Mouse (Mus musculus): ENCODE results near the gene Slc22a17.

Slc22a17 gene

DNA sequence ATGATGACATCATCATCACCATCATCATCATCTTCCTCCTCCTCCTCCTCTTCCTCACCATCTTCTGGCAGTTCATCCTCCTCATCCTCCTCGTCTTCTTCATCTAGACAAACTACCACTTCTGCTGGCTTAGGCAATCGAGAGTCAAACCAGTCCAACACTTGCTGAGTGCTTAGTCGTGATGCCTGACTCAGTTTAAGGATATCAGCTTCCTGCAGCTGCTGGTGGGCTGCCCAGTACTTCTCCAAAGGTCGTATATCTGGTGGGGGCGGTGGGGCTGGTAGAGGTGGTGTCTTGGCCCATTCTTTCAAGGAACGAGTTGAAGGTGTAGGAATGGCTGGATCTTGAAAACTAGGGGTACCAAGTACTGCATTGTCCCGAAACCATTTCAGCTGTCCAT, 56.2 kb downstream of the Slc22a17 start:
- DNase-seq = no peak
